Mouse (Mus musculus) MEL (cell line): ENCODE results near the gene Iqsec3. TPM values are rescaled to one million over a fixed set of nuclear protein-coding genes. Genes with fewer than 3 reads are reported as not detected.

Experiments used
- DNase-seq: peaks from one replicate; pipeline ENCODE4 v3.0.0; 2011; ENCODE audit warnings: low read depth, low spot score
- H3K27ac ChIP-seq: 2 replicates; pipeline ENCODE4 v1.5.1; 2012; ENCODE audit warnings: low read depth, mild to moderate bottlenecking, control low read depth, low read length, moderate library complexity; ENCODE audit not compliant: control insufficient read depth
- H3K27me3 ChIP-seq, 2 experiments: fragments of 150-350 bp in 1 of 2; sonication (generic) in 1 of 2; 2 replicates each; pipeline ENCODE4 v1.6.1; 2012; ENCODE audit warnings: low read length in 2 of 2, mild to moderate bottlenecking in 2 of 2, improper control_type of control experiment in 1 of 2, moderate library complexity in 1 of 2; ENCODE audit not compliant: insufficient read depth in 2 of 2, control insufficient read depth in 1 of 2
- H3K36me3 ChIP-seq, 2 experiments: 2 replicates each; pipeline ENCODE4 v1.6.1; 2012 to 2014; ENCODE audit warnings: low read length in 2 of 2, improper control_type of control experiment in 1 of 2, inconsistent platforms in 1 of 2, mild to moderate bottlenecking in 1 of 2; ENCODE audit not compliant: insufficient read depth in 2 of 2, control insufficient read depth in 1 of 2
- H3K4me1 ChIP-seq, 2 experiments: fragments of 150-350 bp in 1 of 2; sonication (generic) in 1 of 2; 2 replicates each; pipeline ENCODE4 v1.6.1; 2012; ENCODE audit warnings: low read length in 2 of 2, improper control_type of control experiment in 1 of 2, mild to moderate bottlenecking in 1 of 2; ENCODE audit not compliant: insufficient read depth in 2 of 2, control insufficient read depth in 1 of 2
- H3K4me3 ChIP-seq, 2 experiments: fragments of 150-350 bp in 1 of 2; sonication (generic) in 1 of 2; 2 replicates each; pipeline ENCODE4 v1.5.1; 2012; ENCODE audit warnings: low read depth in 2 of 2, low read length in 2 of 2, mild to moderate bottlenecking in 2 of 2, moderate library complexity in 2 of 2, control low read depth in 1 of 2, improper control_type of control experiment in 1 of 2; ENCODE audit not compliant: control insufficient read depth in 1 of 2, insufficient read depth in 1 of 2
- H3K79me2 ChIP-seq: 2 replicates; pipeline ENCODE4 v1.6.1; 2012; ENCODE audit warnings: mild to moderate bottlenecking, low read length, moderate library complexity; ENCODE audit not compliant: control insufficient read depth, poor library complexity, insufficient read depth
- H3K9ac ChIP-seq: 2 replicates; pipeline ENCODE4 v1.6.1; 2012; ENCODE audit warnings: low read depth, mild to moderate bottlenecking, control low read depth, low read length, moderate library complexity; ENCODE audit not compliant: control insufficient read depth, poor library complexity, severe bottlenecking
- H3K9me3 ChIP-seq: fragments of 150-350 bp; sonication (generic); replicated peaks from 2 replicates; pipeline ENCODE4 v1.6.1; 2012; ENCODE audit warnings: mild to moderate bottlenecking, low read length, improper control_type of control experiment, moderate library complexity; ENCODE audit not compliant: insufficient read depth
- CTCF ChIP-seq, 3 experiments: IDR thresholded peaks in 2 of 3; conservative IDR thresholded peaks in 1 of 3; 2 replicates each; pipeline ENCODE4 v1.5.1; 2011 to 2012; ENCODE audit warnings: low read length in 3 of 3, low read depth in 2 of 3, mild to moderate bottlenecking in 2 of 3, improper control_type of control experiment in 1 of 3, inconsistent platforms in 1 of 3, mixed read lengths in 1 of 3, moderate library complexity in 1 of 3; ENCODE audit not compliant: control insufficient read depth in 1 of 3, insufficient read depth in 1 of 3, poor library complexity in 1 of 3, severe bottlenecking in 1 of 3
- ETS1 ChIP-seq: IDR thresholded peaks from 2 replicates; pipeline ENCODE4 v1.6.1; 2012; ENCODE audit warnings: low read depth, mild to moderate bottlenecking, inconsistent platforms, low read length, improper control_type of control experiment, moderate library complexity
- GABPA ChIP-seq: IDR thresholded peaks from 2 replicates; pipeline ENCODE4 v1.6.1; 2012; ENCODE audit warnings: low read depth, mild to moderate bottlenecking, inconsistent platforms, low read length, improper control_type of control experiment, moderate library complexity
- MAFK ChIP-seq: IDR thresholded peaks from 2 replicates; pipeline ENCODE4 v1.6.1; 2011; ENCODE audit warnings: low read depth, mild to moderate bottlenecking, low read length, improper control_type of control experiment, borderline replicate concordance
- MAZ ChIP-seq: IDR thresholded peaks from 2 replicates; pipeline ENCODE4 v1.6.1; 2012; ENCODE audit warnings: low read depth, mild to moderate bottlenecking, inconsistent platforms, low read length, improper control_type of control experiment
- MYC ChIP-seq: IDR thresholded peaks from 2 replicates; pipeline ENCODE4 v1.6.1; 2011; ENCODE audit warnings: low read depth, mild to moderate bottlenecking, low read length, improper control_type of control experiment, moderate library complexity
- NELFE ChIP-seq: IDR thresholded peaks from 2 replicates; pipeline ENCODE4 v1.6.1; 2011; ENCODE audit warnings: low read depth, low read length, improper control_type of control experiment
- POLR2AphosphoS5 ChIP-seq: IDR thresholded peaks from 2 replicates; pipeline ENCODE4 v1.6.1; 2012; ENCODE audit warnings: low read depth, borderline replicate concordance, mild to moderate bottlenecking, inconsistent platforms, low read length, moderate library complexity, mixed read lengths
- SIN3A ChIP-seq: IDR thresholded peaks from 2 replicates; pipeline ENCODE4 v1.6.1; 2012; ENCODE audit warnings: low read length, improper control_type of control experiment, inconsistent platforms
- USF2 ChIP-seq, 2 experiments: IDR thresholded peaks; 2 replicates each; pipeline ENCODE4 v1.6.1; 2011 to 2012; ENCODE audit warnings: improper control_type of control experiment in 2 of 2, low read length in 2 of 2, borderline replicate concordance in 1 of 2, inconsistent platforms in 1 of 2, low read depth in 1 of 2, mild to moderate bottlenecking in 1 of 2; ENCODE audit not compliant: insufficient read depth in 1 of 2
- ZKSCAN1 ChIP-seq: IDR thresholded peaks from 2 replicates; pipeline ENCODE4 v1.6.1; 2012; ENCODE audit warnings: low read depth, mild to moderate bottlenecking, inconsistent platforms, low read length, improper control_type of control experiment, moderate library complexity
- ZNF384 ChIP-seq: IDR thresholded peaks from 2 replicates; pipeline ENCODE4 v1.6.1; 2012; ENCODE audit warnings: low read depth, mild to moderate bottlenecking, inconsistent platforms, low read length, improper control_type of control experiment
- polyA plus RNA-seq, 2 experiments: library from polyadenylated mRNA; stranded (reverse) in 1 of 2; unstranded in 1 of 2; fragments of >175 nt in 1 of 2; fragments of >200 nt in 1 of 2; gene quantifications; 2 replicates each; pipeline versions ENCODE4 v1.2.1 to v1.2.4; 2012; ENCODE audit warnings: low replicate concordance in 2 of 2, low read depth in 1 of 2; ENCODE audit not compliant: insufficient read length in 2 of 2, insufficient read depth in 1 of 2, missing spikeins in 1 of 2
- total RNA-seq: library from RNA; depleted of rRNA; stranded (reverse); fragments of 300-350 nt; gene quantifications from 2 replicates; pipeline ENCODE4 v1.2.3, GENCODE M21; 2012

Gene Iqsec3
- total and polyA plus RNA-seq, 3 experiments, result 0.04 TPM; not detected in 2

GRCm38 (mm10) chr6:121508266-121508665 lies 34.8 kb upstream of the Iqsec3 start:
- Histone ChIP-seq H3K27me3 (no peaks in the 10 kb centered on the region), H3K36me3 (no peaks in the 10 kb centered on the region), H3K4me3 (no peak overlapping the region), H3K79me2 (no peaks in the 10 kb centered on the region), H3K9ac (no peak overlapping the region), H3K27ac (no peak overlapping the region), H3K9me3 (no peaks in the 10 kb centered on the region), H3K4me1 (no peaks in the 10 kb centered on the region)
- DNase-seq, result peak; percentile 15
- TF ChIP-seq NELFE (no peak), CTCF (IDR thresholded peaks at IDR 0.05 in 2 of 3, conservative IDR thresholded peaks at IDR 0.05 in 1 of 3; ENCODE audit: control insufficient read depth in 1 of 3, insufficient read depth in 1 of 3, low read depth in 2 of 3, low read length in 3 of 3, poor library complexity in 1 of 3, severe bottlenecking in 1 of 3) (peak; percentile 21 to 36 (median 29); a peak in 3 of 6 replicates)

DNA sequence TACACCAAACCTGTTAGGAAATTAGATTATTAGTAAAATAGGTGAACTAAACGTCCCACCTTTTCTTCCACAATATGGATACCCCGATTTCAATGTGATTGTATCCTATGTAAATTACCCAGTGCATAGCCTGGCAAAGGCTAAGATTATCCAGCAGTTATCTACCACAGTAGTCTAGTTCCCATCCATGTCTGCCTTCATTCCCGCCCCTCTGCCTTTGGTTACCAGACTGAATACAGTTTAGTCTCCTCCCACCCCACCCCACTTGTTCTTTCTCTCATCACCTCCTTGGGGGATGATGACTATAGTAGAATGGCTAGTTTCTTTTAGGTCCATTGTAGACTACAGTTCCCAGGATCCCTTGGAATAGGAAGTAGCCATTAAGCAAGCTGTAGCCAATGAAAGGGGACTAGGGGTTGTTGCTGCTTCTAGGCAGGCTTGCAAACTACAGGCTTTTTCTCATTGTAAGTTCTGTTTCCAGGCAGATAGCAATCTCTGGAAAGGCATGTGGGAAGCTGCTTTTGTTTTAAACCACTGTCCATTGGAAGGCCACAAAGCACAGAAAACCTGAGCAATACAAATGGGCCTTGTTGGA lies 27.7 kb upstream of the Iqsec3 start:
- Histone ChIP-seq H3K9me3 (no peaks in the 10 kb centered on the region), H3K9ac (no peak overlapping the region), H3K79me2 (no peaks in the 10 kb centered on the region)
- TF ChIP-seq SIN3A, result no peak
- no peak for TF ChIP-seq ETS1
- TF ChIP-seq CTCF (IDR thresholded peaks at IDR 0.05 in 2 of 3, conservative IDR thresholded peaks at IDR 0.05 in 1 of 3; ENCODE audit: control insufficient read depth in 1 of 3, insufficient read depth in 1 of 3, low read depth in 2 of 3, low read length in 3 of 3, poor library complexity in 1 of 3, severe bottlenecking in 1 of 3), result no peak
- no peak for TF ChIP-seq GABPA
- TF ChIP-seq MAFK, result no peak
- no peak for TF ChIP-seq POLR2AphosphoS5
- TF ChIP-seq, all 39 proteins: peak for 0
- H3K4me1 ChIP-seq, result no peaks in the 10 kb centered on the region
- H3K4me3 ChIP-seq, result no peak overlapping the region
- no peaks in the 10 kb centered on the region for H3K36me3 ChIP-seq
- no peak for DNase-seq
- no peak overlapping the region for H3K27ac ChIP-seq
- no peaks in the 10 kb centered on the region for H3K27me3 ChIP-seq

- no peaks in the 10 kb centered on the region for H3K79me2 ChIP-seq
- H3K9ac ChIP-seq, result no peak overlapping the region
- H3K4me3 ChIP-seq, result no peak overlapping the region
- H3K4me1 ChIP-seq, result no peaks in the 10 kb centered on the region
- no peaks in the 10 kb centered on the region for H3K36me3 ChIP-seq
- 0 out of 4 replicates have a peak, but pooled peaks cover 0 to 1% of the 10 kb centered on the region in 2 experiments for H3K27me3 ChIP-seq
- no peaks in the 10 kb centered on the region for H3K9me3 ChIP-seq
- no peak overlapping the region for H3K27ac ChIP-seq
- TF ChIP-seq MAZ, result no peak
- TF ChIP-seq NELFE, result no peak
- no peak for TF ChIP-seq ZKSCAN1
- TF ChIP-seq USF2 (IDR thresholded peaks at IDR 0.05; ENCODE audit: borderline replicate concordance in 1 of 2, insufficient read depth in 1 of 2, low read depth in 1 of 2, low read length in 2 of 2), result no peak
- no peak for TF ChIP-seq MYC
- TF ChIP-seq ZNF384, result no peak
- no peak for DNase-seq
Observed at GRCm38 (mm10) chr6:121499856-121500255, 26.4 kb upstream of the Iqsec3 start.
